Comparison of ENCODE assay signal across 8 mouse cellular contexts in the genomic region with DNA sequence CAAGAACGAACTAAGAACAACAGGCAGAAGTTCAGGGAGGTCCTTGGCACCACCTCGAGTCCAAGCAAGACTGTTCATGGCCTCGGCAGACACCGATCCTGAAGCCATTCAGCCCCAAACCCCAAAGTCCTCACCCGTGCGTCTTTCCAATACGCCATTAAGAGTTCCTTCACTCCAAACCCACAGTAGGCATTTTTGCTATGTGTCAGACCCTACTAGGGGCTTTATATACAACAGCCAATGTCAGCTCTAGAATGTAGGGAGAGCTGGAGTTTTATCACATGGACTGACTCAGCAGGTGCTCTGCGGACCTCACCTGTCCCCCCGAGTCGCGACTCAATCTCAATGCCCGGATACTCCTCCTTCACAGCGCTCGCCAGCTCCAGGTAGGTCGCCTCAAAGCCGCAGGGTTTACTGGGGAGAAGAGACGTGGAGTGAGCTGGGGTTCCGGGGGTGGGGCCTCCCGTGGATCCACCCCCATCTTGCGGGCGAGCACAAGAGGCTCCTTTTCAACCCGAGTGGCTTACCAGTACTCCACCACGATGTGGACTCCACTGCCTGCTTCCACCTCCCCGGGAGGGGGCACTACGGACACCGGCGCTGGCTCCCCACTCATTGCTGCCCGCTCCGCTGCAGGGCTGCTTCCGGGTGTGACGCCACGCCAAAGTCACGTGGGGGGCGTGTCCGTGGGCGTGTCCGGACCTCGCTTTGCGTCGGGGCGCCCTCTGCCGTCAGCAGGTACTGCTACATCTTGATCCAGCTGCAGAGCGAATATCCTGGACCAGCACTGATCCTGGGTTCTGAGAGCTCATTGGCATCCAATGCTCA. TPM values are rescaled to one million over a fixed set of nuclear protein-coding genes. Genes with fewer than 3 reads are reported as not detected.
DNase-seq lines count a peak whose midpoint lies in the region; ATAC-seq lines count a peak whose summit lies in the region.

A gene (minus strand): TSS at position 661 of the 828 bp plus-strand sequence.

- 2% methylated on average over 42 of the region's 43 CpGs for WGBS in forebrain, embryonic 11.5 days
- WGBS in heart, embryonic 16.5 days, result 2% methylated on average over 43 of the region's 43 CpGs
- WGBS in liver, embryonic 15.5 days (ENCODE audit: insufficient replicate concordance), result 3% methylated on average over 43 of the region's 43 CpGs
- WGBS in neural tube, embryonic 12.5 days, result 3% methylated on average over 43 of the region's 43 CpGs

- H3K4me3 ChIP-seq in forebrain, embryonic 11.5 days (ENCODE audit: low read depth, low read length), result peak within 1 kb of the TSS; percentile 52
- peak within 1 kb of the TSS; percentile 69 for H3K4me3 ChIP-seq in heart, embryonic 16.5 days (ENCODE audit: low read length)
- peak within 1 kb of the TSS; percentile 81 for H3K4me3 ChIP-seq in liver, embryonic 15.5 days (replicated peaks)
- H3K4me3 ChIP-seq in neural tube, embryonic 12.5 days, result peak within 1 kb of the TSS; percentile 80

- no peaks in the 10 kb centered on the region for H3K9me3 ChIP-seq in forebrain, embryonic 11.5 days (ENCODE audit: control insufficient read depth, low read length)
- no peaks in the 10 kb centered on the region for H3K9me3 ChIP-seq in heart, embryonic 16.5 days (replicated peaks; ENCODE audit: control insufficient read depth, low read length)
- no peaks in the 10 kb centered on the region for H3K9me3 ChIP-seq in liver, embryonic 15.5 days (replicated peaks)
- H3K9me3 ChIP-seq in neural tube, embryonic 12.5 days, result peaks cover under 1% of the 10 kb centered on the region; the same call in 1 of the 2 replicates

- ATAC-seq in forebrain, embryonic 11.5 days (replicated peaks; ENCODE audit: low FRiP score), result peak; percentile 92
- ATAC-seq in heart, embryonic 16.5 days (replicated peaks; ENCODE audit: extremely low read depth, insufficient read depth, low FRiP score), result peak; percentile 90
- ATAC-seq in liver, embryonic 15.5 days (ENCODE audit: insufficient read depth), result peak; percentile 81
- peak; percentile 86 for ATAC-seq in neural tube, embryonic 12.5 days (ENCODE audit: low FRiP score, low read depth)

- H3K27me3 ChIP-seq in forebrain, embryonic 11.5 days (ENCODE audit: control insufficient read depth, insufficient read depth, low read length), result no peaks in the 10 kb centered on the region
- H3K27me3 ChIP-seq in heart, embryonic 16.5 days (ENCODE audit: control insufficient read depth, insufficient read depth, low read length), result no peaks in the 10 kb centered on the region
- H3K27me3 ChIP-seq in liver, embryonic 15.5 days, result peaks cover under 1% of the 10 kb centered on the region; the same call in 1 of the 2 replicates
- no peaks in the 10 kb centered on the region for H3K27me3 ChIP-seq in neural tube, embryonic 12.5 days (replicated peaks)

- peak within 1 kb of the TSS; percentile 55 for H3K9ac ChIP-seq in forebrain, embryonic 11.5 days (ENCODE audit: low read length)
- H3K9ac ChIP-seq in heart, embryonic 16.5 days (ENCODE audit: low read length), result peak within 1 kb of the TSS; percentile 71
- peak within 1 kb of the TSS; percentile 60 for H3K9ac ChIP-seq in liver, embryonic 15.5 days
- peak within 1 kb of the TSS; percentile 66 for H3K9ac ChIP-seq in neural tube, embryonic 12.5 days

- peak within 1 kb of the TSS; percentile 67 for H3K4me2 ChIP-seq in forebrain, embryonic 11.5 days (ENCODE audit: low read depth, low read length, severe bottlenecking)
- peak within 1 kb of the TSS; percentile 88 for H3K4me2 ChIP-seq in heart, embryonic 16.5 days (ENCODE audit: low read depth, low read length)
- H3K4me2 ChIP-seq in liver, embryonic 15.5 days, result peak within 1 kb of the TSS; percentile 76
- H3K4me2 ChIP-seq in neural tube, embryonic 12.5 days (replicated peaks), result peak within 1 kb of the TSS; percentile 87

- DNase-seq in CD8-positive naive resting alpha-beta T cell, adult 2 months (ENCODE audit: low read depth in 2 of 2, low spot score in 2 of 2), result peak; percentile 97 to 98
- peak; percentile 83 for DNase-seq in c-Kit-positive CD71-negative TER-119-negative erythroid progenitor cells, embryonic 14.5 days (ENCODE audit: low read depth)
- peak; percentile 99 for DNase-seq in forebrain, embryonic 11.5 days (ENCODE audit: low spot score)
- DNase-seq in kidney, postnatal 36 days, result peak; percentile 96 to 99
- DNase-seq in telencephalon, adult 2 months (ENCODE audit: low read depth, low spot score), result peak; percentile 85

- no peaks in the 10 kb centered on the region for H3K36me3 ChIP-seq in forebrain, embryonic 11.5 days (ENCODE audit: control insufficient read depth, insufficient read depth, low read length)
- H3K36me3 ChIP-seq in heart, embryonic 16.5 days (ENCODE audit: control insufficient read depth, insufficient read depth), result peaks cover 10% of the 10 kb centered on the region
- no peaks in the 10 kb centered on the region for H3K36me3 ChIP-seq in liver, embryonic 15.5 days (replicated peaks)
- peaks cover 25% of the 10 kb centered on the region; the same call in 1 of the 2 replicates for H3K36me3 ChIP-seq in neural tube, embryonic 12.5 days

- no peak within 1 kb of the TSS for H3K27ac ChIP-seq in forebrain, embryonic 11.5 days (ENCODE audit: low read depth, low read length)
- H3K27ac ChIP-seq in heart, embryonic 16.5 days (ENCODE audit: low read length), result peak within 1 kb of the TSS; percentile 54
- H3K27ac ChIP-seq in liver, embryonic 15.5 days (replicated peaks), result peak within 1 kb of the TSS; percentile 74
- no peak within 1 kb of the TSS; the same call in 1 of the 2 replicates for H3K27ac ChIP-seq in neural tube, embryonic 12.5 days

- no peaks in the 10 kb centered on the region for H3K4me1 ChIP-seq in forebrain, embryonic 11.5 days (replicated peaks; ENCODE audit: control insufficient read depth, insufficient read depth, low read length)
- H3K4me1 ChIP-seq in heart, embryonic 16.5 days (ENCODE audit: control insufficient read depth, insufficient read depth, low read length), result peaks cover 3% of the 10 kb centered on the region; the same call in 1 of the 2 replicates
- peaks cover 13% of the 10 kb centered on the region for H3K4me1 ChIP-seq in liver, embryonic 15.5 days (replicated peaks)
- H3K4me1 ChIP-seq in neural tube, embryonic 12.5 days, result peaks cover 10% of the 10 kb centered on the region

RNA-seq across cellular contexts. Expression of the gene that starts here (rescaled TPM):
- polyA plus RNA-seq in forebrain, embryonic 11.5 days (2014; fragmentation: Nextera tagmentation; extraction: Ambion mirVana), result 111 and 112 TPM in 2 replicates
- 100 and 115 TPM in 2 replicates for polyA plus RNA-seq in heart, embryonic 16.5 days (2015; fragmentation: Nextera tagmentation; extraction: Ambion mirVana)
- 57.2 TPM in 2 replicates for polyA plus RNA-seq in liver, embryonic 15.5 days (2015; fragmentation: Nextera tagmentation; extraction: Ambion mirVana)
- 192 and 196 TPM in 2 replicates for polyA plus RNA-seq in neural tube, embryonic 12.5 days (2016; fragmentation: Nextera tagmentation; extraction: Ambion mirVana)

Comparison
In these comparisons a context has a peak if more than half of its experiments do, and no peak if none do; other contexts are left out.
1. H3K27ac ChIP-seq: peak in heart, embryonic 16.5 days (single experiment) and liver, embryonic 15.5 days (single experiment); none in forebrain, embryonic 11.5 days (single experiment) and neural tube, embryonic 12.5 days (single experiment).
2. Peak in every context shown above with its lines, with median percentiles within 50 percentile points of each other: DNase-seq, ATAC-seq, H3K4me2 ChIP-seq, H3K4me3 ChIP-seq and H3K9ac ChIP-seq.